Mouse (Mus musculus) forelimb bud, embryonic 11.5 days (tissue): ENCODE data around the gene Rab40c.
"Not testable (repeated sequence)": the region's sequence is repeated elsewhere in the genome, so short reads cannot be mapped to it uniquely, and the experiment has no call there.

Source experiments
- DNase-seq: peaks from one replicate; pipeline ENCODE4 v3.0.0-alpha.2; 2012; ENCODE audit warnings: low read depth, low spot score

Rab40c gene

DNA sequence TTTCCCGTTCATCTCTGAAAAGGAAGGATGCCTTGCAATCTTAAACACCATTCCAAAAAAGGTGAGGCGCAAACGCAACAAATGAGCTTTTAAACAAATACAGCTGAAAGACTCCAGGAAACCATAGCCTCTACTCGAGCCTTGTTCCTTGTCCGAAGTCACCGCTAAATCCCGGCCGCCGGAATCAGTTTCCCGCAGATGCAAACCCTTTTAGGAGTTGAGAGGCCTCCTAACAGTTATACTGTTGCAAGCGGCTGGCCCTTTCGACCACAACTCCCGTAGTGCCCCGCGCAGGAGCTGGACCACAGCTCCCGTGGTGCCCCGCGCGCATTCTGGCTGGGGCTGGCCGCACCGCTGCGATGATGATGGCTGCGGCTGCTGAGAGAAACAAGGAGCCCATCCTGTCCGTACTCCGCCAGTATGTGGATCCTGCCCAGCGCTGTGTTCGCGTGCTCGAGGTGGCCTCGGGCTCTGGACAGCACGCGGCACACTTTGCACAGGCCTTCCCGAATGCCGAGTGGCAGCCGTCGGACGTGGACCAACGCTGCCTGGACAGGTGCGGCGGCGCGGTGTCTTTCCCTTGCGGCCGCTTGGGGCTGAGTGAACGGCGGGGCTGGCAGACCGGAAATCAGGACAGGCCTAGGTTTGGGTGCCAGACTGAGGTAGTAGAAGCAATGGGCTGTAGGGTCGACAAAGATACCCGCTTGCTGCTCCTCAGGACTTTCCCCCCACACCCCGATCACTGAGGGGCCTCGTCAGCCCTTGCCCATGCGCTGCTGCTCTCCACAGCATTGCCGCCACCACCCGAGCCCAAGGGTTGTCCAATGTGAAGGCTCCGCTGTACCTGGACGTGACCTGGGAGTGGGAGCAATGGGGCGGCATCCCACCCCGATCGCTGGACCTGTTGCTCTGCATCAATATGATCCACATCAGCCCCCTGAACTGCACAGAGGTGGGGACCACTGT is 44.1 kb downstream of the Rab40c start:
- peak; percentile 85 for DNase-seq

DNA sequence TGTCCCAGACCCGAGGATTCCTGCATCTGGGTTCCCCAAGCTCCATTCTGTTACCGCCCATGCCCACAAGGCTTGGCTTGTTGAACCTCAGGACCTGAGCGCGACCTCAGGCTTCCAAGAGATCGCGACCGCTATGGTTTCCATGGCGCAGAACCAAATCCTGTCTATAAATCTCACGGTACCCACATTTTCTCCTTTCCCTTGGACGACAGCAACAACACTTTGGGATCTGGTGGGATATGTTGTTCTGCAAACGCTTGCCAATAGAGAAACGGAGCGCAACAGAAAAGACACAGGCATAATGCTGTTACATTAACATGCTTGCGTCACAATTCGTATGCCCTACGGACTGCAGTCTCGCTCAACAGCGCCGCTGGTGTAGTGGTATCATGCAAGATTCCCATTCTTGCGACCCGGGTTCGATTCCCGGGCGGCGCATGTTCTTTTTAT is 44.8 kb downstream of the Rab40c start, which contains the start of gene Mettl26:
Mettl26 (plus strand) TSS at position 354 of the 450 bp plus-strand sequence.
- peak; percentile 94 for DNase-seq

DNA sequence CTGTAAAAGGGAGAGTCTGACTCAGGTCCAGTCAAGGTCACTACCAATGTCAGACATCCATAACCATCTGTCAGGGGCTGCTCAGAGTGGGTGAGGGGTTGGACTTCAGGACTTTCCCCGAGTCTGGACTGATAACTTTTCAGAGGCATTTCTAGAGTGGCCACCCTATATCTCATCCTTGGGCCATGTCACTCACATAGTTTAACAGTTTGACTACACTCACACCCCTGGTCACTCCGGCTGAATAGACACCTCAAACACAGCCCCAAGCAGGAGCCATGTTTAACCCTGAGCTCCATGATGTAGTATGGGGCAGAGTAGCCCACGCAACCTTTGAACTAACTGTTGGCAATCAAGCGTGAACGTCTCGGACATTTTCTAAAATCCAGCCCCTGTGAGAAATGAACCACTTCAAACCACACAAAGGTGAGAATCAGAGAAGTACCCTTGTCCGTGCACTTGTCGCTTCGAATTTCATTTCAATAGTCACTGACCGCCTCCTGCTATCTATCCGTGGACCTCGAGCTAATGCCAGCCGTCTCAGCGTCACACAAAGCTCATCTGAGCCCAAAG is 45.3 kb downstream of the Rab40c start:
- no peak for DNase-seq

DNA sequence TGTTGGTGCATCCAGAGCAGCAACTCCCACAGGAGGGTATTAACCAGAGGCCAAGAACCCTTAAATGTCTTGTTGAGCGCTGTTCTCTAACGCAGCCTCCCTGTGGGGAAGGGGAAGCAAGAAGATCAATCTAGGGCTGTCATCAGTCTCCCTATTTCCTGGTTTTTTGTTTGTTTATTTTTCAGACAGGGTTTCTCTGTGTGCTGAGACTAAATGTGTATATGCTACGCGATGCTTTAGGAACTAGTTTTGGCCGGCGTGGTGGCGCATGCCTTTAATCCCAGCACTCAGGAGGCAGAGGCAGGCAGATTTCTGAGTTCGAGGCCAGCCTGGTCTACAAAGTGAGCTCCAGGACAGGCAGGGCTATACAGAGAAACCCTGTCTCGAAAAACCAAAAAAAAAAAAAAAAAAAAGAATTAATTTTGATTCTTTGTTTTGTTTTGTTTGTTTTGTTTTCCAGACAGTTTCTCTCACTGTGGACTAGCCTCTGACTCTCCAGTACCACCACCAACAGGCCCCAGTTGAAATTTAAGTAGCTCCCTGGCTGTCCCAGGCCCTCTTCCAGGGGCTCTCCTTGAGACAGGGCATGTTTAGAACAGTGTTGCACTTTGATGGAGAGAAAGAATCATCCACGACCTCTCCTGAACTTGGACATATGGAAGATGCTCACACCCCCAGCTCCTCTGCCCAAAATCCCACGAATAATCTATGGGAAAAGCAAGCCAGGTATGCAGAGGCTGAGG is 46.0 kb downstream of the Rab40c start:
- DNase-seq, result no peak

DNA sequence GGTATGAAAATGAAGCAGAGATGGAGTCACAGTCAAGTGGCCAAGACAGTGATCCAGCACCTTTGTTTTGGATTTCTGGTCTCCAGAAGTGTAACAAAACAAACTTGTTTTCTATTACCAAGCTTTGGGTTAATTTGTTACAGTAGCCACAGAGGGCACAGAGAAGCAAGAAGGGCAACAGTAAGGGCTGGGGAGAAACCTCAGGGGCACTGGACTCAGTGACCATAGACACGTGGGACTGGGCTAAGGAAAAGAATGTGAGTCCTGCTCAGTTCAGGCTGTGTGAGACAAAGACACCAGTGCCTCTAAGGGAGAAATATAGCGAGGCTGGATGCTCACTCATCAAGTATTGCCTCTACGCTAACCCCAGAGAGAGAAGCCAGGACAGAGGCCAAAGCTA is 46.9 kb downstream of the Rab40c start:
- DNase-seq, result no peak

DNA sequence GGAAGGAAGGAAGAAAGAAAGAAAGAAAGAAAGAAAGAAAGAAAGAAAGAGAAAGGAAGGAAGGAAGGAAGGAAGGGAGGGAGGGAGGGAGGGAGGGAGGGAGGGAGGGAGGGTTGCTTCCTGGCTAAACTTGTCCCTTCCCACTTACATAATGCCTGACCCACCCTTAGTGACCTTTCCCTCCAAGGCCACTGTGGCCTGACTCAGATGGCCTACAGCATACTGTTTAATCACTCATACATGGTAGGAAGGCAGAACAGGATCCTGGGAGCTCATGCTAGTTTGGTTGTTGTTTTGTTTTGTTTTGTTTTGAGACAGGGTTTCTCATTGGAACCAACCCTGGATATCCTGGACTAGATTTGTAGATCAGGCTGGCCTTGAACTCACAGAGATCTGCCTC is 48.0 kb downstream of the Rab40c start:
- DNase-seq, result not testable (repeated sequence)

DNA sequence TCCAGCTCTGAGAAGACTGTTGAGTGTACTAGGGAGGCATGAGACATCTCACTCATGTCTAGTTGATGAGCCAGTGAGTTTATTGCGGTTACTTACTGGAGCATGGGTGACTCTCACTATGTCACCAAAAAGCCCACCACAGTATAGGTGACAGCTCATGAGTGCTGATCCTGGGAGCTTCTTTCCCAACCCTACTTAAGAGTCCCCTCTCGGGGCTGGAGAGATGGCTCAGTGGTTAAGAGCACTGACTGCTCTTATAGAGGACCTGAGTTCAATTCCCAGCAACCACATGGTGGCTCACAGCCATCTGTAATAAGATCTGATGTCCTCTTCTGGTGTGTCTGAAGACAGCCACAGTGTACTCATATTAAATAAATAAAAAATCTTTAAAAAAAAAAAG is 49.6 kb downstream of the Rab40c start:
- no peak for DNase-seq

DNA sequence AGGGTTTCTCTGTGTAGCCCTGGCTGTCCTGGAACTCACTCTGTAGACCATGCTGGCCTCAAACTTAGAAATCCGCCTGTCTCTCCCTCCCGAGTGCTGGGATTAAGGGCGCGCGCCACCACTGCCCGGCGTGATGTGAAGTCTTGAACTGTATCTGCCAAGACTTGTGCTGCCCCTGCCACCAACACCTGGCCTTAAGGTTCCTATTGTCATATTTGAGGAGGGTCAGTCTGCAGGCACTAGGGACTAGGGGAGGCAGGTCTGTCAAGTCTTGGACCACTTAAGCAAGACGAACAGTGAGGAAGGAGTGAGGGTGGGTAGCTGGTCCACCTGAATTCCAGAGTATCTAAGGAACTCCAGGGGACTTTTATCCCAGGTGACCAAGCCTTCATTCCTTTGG is 50.0 kb downstream of the Rab40c start:
- no peak for DNase-seq

DNA sequence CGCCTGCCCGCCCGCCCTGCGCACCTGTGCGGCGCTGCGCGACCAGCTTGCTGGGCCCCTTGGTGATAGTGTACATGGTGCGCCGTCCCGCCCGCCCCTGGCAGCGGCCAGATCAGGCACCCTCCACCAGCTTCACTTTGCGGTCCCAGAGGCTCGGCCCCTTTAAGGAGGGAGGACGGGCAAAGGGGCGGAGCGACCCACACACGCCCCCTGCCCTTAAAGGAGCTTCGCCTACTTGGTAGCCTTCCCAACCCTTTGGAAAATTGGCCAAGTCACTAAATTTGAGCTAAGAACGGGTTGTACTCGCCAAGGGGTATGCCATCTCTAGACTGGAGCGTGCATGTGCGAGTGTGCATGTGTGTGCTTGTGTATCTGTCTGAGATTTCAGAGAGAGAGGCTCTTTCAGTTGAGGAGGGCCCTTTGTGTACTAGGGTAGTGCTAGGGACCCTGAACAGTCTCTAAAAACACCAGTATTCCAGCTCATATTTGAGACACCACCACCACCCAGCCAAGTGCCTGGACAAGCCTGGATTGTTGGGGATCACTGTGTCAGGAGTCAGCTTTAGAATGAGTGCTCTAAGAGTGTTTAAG is 50.8 kb downstream of the Rab40c start, which contains the start of gene Mcrip2:
Mcrip2 (minus strand) TSS at position 164 of the 591 bp plus-strand sequence.
- peak; percentile 66 for DNase-seq

DNA sequence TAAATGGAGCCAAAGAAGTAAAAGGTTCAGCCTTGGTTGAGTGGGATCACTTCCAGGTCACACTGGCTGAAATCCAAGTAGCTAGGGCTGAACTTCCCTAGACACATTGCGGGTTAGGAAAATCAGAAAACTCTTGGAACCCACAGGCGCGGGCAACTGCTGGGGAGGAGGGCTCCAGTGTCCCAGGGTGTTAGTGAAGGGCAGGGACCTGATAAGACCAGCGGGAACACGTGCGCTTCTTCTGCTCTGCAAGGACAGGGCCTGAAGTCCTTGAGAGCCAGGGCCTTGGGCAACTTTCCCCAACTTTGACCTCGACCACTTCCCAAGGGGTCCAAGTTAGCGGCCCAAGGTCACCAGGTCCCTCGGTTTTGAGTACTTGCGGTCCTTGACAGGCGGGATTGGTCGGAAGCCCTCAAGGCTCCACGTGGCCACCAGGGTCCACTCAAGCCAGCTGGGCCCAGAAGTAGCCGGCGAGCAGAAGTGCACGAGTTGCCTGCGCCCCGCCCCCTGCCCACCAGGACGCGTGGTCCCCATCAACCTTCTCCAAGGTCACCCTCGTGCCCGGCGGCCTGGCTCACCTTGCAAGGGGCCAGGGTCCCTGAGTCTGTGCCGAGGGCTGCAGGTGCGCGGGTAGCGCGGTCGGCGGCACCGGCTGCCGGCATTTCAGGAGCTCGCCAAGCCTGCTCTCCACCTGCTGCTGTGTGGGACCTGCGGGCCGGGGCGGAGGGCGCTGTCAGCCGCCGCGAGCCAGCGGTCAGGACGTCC is 51.5 kb downstream of the Rab40c start:
- no peak for DNase-seq

DNA sequence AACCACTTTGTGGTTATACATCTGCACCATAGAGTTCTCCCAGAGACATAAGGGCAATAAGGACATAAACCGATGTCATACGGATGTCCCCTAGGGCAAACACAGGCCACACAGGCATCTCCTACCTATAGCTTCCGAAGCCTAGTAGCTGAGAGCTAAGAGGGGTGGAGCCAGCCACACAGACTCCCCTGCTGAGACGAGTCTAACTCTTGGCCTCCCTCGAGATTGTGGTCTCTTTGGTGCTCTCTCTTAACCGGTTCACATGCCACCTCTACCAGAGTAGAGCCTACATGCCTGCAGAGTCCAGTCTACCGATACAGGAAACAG is 52.1 kb downstream of the Rab40c start:
- DNase-seq, result no peak

DNA sequence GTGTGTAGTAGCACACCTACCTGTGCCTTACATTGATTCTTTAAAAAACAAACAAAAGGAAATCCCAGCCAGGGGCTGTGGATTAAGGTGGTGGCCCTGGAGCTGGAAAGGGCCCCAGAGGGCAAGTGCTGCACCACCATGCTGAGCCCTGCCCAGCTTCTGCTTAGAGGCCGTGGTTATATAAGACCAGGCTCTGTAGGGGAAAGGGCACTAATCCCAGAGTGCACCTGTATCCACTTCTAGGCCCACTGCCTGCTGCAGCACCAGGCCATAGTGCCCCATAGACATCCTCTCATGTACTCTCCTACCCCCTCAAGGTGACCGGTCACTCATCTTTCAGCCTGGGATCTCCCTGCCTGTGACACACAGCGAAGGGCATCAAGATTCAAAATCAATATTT is 53.4 kb downstream of the Rab40c start:
- no peak for DNase-seq

DNA sequence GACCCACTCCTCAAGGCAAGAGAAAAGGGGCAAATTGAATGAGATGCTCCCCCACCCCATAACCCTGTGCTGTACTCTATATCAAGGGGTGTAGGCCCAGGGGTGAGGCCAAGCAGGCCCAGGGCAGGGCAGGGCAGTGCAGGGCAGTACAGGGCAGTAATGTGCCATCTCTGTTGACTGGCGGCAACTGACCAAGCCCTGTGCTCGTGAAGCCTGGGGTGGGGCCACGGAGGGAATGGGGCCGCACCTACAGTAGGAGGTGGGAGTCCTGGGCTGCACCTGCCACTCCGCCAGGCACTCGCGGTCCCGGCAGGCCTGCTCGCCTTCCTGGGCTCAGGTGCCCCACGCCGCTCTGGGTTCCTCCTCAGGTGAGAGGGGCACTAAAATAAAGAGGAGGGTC is 54.2 kb downstream of the Rab40c start:
- no peak for DNase-seq

DNA sequence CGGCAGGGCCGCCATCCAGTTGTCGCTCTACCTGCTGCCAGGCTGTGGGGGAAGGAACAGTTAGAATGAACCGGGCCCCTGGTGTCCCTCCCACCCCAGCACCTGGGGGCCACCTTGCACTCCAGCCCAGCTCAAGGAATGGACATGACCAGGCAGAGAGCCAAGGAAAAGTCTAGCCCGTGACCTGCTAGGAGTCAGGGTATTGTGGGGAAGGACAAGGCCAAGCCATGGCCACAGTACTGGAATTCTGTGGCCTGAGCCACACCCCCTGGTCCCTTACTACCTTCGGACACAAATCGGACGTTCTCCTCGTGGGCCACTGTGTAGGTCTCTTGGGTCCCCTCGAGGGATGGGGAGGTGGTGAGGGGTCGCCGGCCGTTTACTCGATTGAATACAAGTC is 55.2 kb downstream of the Rab40c start:
- no peak for DNase-seq

DNA sequence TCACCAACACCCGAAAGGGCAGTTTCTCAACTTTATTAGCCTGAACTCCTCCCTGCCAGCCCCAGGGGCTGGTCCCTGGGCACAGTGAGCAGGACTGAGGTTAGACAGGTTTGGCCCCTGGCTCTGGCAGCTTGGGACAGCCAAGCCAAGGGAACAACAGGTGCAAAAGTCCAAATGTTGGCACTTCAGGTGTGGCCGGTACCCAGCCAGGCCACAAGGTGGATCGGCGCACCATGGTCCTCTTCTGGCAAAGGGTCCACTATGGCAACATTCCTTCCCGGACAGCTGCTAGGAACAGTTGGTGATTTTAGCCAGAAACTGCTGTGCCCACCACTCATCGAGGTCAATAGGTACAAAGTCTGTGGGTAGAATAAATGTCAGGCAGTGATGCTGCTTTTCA is 55.8 kb downstream of the Rab40c start:
- DNase-seq, result no peak

DNA sequence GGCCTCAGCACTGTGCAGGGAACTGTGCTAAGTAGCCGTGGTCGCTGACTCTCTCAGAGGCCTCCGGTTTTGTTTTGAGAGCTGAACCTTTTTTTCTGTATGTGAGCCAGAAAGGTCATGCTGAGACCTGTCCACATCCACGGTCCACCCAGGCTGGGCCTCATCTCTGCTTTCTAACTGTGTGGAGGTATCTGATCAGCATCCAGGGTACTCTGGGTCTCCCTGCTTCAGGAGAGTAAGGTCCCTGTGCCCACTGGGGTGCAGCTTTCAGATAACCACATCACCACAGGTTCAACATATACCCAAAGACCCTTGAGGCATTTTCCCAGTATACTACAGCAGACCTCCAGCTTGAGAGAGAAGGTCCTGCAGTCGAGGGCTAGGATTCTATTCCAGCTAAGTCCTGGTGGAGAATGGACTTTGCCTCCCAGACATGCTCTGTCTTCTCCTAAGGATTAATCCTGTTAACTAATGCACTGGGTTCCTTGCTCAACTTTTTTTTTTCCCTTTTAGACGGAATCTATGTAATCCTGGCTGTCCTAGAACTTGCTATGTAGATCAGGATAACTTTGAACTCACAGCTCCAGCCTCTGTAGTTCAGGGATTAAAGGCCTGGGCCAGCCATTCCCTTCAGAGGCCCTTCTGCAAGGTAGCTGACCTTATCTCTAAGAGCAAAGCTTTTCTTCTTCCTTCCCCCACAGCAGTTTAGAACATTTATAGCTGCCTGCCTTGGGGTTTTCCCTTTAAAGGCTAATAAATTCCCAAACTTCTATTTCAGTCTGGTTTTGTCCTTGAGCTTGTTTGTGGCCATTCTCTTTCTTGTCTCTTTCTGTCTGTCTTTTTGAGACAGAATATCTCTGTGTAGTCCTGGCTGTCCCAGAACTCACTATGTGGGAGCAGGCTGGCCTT is 57.6 kb downstream of the Rab40c start:
- DNase-seq, result no peak

DNA sequence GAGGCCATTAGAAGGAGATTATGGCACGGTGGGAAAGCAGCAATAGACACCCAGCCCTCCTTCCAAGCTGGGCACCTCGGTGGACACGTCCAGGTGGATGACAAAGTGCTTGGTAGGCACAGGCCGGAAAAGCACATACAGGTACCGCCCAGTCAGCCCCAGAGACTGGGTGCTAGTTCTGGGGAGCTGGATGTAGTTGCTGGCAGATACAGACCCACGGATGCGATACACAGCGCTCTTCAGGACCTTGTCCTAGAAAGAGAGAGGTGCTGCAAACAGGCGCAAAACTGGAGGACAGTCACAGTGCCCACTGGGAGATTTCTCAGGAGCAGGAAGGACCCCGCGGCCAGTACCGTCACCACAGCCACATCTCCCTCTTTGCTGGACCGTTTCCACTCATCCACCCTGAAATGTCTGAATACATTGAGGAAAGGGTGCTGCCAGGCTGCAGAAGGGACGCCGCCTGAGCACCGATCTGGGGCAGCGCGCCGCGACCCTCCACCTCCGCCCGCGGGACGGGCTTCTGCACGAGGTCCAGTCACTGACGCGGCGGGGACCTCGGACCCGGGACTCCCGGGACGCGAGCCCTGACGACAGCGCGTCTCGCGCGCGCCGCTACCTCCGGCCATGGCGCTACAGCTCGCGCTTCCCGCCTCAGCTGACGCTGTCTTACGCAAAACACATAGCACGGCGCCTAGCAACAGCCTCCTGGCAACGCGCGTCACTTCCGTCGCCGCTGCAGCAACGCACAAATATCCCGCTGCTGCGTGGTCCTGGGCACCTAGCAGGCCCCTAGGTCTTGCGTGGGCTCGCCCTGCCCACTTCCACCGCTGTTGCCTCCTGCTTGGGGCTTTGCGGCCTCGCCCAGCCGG is 58.5 kb downstream of the Rab40c start, which contains the start of gene Wdr90:
Wdr90 (minus strand) TSS at position 670 of the 872 bp plus-strand sequence.
- peak; percentile 92 for DNase-seq

DNA sequence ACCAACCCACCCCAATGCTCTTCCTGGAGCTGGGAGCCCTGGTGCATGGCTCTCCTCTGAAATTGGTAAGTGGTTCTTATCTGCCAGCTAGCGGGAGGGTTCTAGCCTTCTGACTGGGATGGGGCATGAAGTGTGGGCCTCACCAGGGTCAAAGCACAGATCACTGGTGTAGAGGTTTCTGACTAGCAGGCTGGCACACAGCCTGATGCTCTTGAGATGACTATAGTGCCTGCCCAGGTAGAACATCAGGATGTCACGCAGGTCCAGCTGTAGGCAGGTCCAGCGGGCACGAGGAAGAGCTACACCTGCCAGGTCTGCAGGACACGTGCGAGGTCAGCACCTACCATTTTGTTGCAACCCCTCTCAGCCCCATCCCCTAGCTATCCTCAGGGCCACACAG is 59.3 kb downstream of the Rab40c start:
- no peak for DNase-seq

DNA sequence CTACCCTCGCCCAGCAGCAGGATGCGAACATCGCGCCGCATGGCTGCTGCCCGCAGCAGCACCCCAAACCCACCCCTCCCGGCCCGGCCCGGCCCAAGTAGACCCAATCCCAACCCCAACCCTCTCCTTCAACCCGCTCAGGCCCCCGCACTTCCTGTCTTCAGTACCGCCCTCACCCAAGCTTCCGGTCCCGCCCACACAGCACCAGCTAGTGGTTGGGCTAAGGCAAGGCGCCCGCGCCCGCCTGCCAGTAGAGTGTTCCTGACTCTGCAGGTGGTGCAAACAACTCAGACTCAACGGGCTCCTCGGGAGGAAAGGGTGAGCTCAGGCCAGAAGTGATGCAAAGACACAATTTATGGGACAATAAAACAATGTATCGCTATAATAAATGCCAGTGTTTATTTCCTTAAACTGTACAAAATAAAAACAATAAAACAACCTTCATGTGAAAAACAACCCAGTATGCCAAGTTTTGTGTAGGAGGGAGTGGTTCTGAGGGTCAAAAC is 75.1 kb downstream of the Rab40c start, which contains the start of gene Rhot2:
Rhot2 (minus strand) TSS at position 456 of the 506 bp plus-strand sequence.
- DNase-seq, result peak; percentile 89
